Mouse (Mus musculus) heart, postnatal 0 days (tissue): Measurements from ENCODE around the gene Prdm11.

Experiments used
- CTCF ChIP-seq: IDR thresholded peaks from 2 replicates; pipeline ENCODE4 v1.5.1; 2016; ENCODE audit warnings: antibody characterized with exemption, control low read depth, low read depth
- EP300 ChIP-seq: IDR thresholded peaks from 2 replicates; pipeline ENCODE4 v1.6.1; 2016; ENCODE audit warnings: antibody characterized with exemption, low read depth

GRCm38 (mm10) chr2:92949518-92949917 is 96.4 kb downstream of the Prdm11 start:
- TF ChIP-seq CTCF, result no peak
- no peak for TF ChIP-seq EP300
